Mouse (Mus musculus) heart, embryonic 16.5 days (tissue): Measurements from ENCODE around the gene Pfkp. TPM values are rescaled to one million over a fixed set of nuclear protein-coding genes. Genes with fewer than 3 reads are reported as not detected.

ENCODE experiments used
- ATAC-seq: fragments of 200-750 bp; cut with Nextera tagmentation; replicated peaks from 2 replicates; pipeline ENCODE4 v1.8.0; 2017; ENCODE audit warnings: moderate number of reproducible peaks; ENCODE audit not compliant: insufficient read depth, low FRiP score; ENCODE audit errors: extremely low read depth
- H3K27ac ChIP-seq: fragments of 300-500 bp; sonication (generic); 2 replicates; pipeline ENCODE4 v1.5.1; 2014; ENCODE audit warnings: mild to moderate bottlenecking, low read length, control low read depth, moderate library complexity
- H3K27me3 ChIP-seq: fragments of 300-500 bp; sonication (generic); 2 replicates; pipeline ENCODE4 v1.6.1; 2014; ENCODE audit warnings: low read length, mixed read lengths; ENCODE audit not compliant: control insufficient read depth, insufficient read depth
- H3K36me3 ChIP-seq: fragments of 300-500 bp; sonication (generic); 2 replicates; pipeline ENCODE4 v1.6.1; 2014; ENCODE audit not compliant: control insufficient read depth, insufficient read depth
- H3K4me1 ChIP-seq: fragments of 300-500 bp; sonication (generic); 2 replicates; pipeline ENCODE4 v1.6.1; 2014; ENCODE audit warnings: low read length, mixed read lengths; ENCODE audit not compliant: control insufficient read depth, insufficient read depth
- H3K4me2 ChIP-seq: fragments of 300-500 bp; sonication (generic); 2 replicates; pipeline ENCODE4 v1.6.1; 2014; ENCODE audit warnings: low read depth, mild to moderate bottlenecking, control low read depth, low read length
- H3K4me3 ChIP-seq: fragments of 300-500 bp; sonication (generic); 2 replicates; pipeline ENCODE4 v1.5.1; 2014; ENCODE audit warnings: mild to moderate bottlenecking, control low read depth, low read length
- H3K9ac ChIP-seq: fragments of 300-500 bp; sonication (generic); 2 replicates; pipeline ENCODE4 v1.6.1; 2014; ENCODE audit warnings: low read length, control low read depth
- H3K9me3 ChIP-seq: fragments of 300-500 bp; sonication (generic); replicated peaks from 2 replicates; pipeline ENCODE4 v1.6.1; 2016; ENCODE audit warnings: low read length; ENCODE audit not compliant: control insufficient read depth
- WGBS: fragments of 180-500 bp; shearing (Covaris S2); extraction: QIAGEN DNeasy Blood & Tissue Kit; methylation state at CpG from one replicate; pipeline ENCODE4 v1.1.7; 2014; 5-methylcytosine and 5-hydroxymethylcytosine counted together
- polyA plus RNA-seq: library from polyadenylated mRNA; unstranded; fragments of >200 nt; fragmentation: Nextera tagmentation; extraction: Ambion mirVana; gene quantifications from 2 replicates; pipeline ENCODE4 v1.2.1, GENCODE M21; 2015

The Pfkp gene
- polyA plus RNA-seq, 1 experiment from 2014 or later, result 201 TPM

DNA sequence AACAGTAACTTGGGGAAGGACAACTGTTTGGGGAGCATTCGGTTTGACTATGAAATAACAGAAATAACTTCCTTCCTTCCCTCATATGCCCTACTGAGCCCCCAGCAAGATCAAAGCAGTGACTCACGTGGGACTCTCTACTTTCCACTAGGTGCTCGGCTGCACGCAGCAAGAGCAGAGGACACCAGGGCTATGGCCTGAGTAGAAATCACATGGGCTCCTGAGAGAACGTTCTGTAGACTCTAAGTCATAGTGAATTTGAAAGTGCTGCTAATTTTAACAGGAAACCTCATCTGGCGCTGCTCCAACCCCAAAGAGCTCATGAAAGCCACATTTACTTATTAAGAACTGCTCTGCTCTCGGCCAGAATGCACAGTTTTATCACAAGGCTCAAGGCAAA is 15.1 kb downstream of the Pfkp start:
- peak overlapping the region; percentile 94 for H3K27ac ChIP-seq
- WGBS, result 13% methylated on average over 7 of the region's 7 CpGs
- ATAC-seq, result peak; percentile 77

DNA sequence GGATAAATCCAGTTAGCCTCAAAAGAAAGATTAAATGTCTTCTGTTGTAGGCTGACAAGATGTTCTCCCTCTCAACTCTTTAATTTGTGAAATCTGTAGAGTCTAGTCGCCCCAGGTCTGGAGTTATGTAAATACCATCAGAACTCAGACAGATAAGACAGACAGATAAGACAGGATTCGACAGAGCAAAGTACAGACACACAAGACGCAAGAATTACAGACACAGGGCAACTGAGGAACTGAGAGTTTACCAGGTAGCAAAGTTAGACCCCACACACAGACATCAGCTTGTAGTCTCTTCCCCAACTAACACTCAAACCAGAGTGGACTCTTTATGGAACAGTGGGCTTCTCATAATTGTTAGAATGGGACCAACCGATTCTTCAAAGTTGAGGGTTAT is 15.6 kb downstream of the Pfkp start:
- Histone ChIP-seq H3K27me3 (no peaks in the 10 kb centered on the region), H3K27ac (peak overlapping the region; percentile 94), H3K4me1 (peaks cover 74% of the 10 kb centered on the region), H3K36me3 (no peaks in the 10 kb centered on the region; the same call in 1 of the 2 replicates), H3K9me3 (no peaks in the 10 kb centered on the region), H3K9ac (peak overlapping the region; percentile 50; the same call in 1 of the 2 replicates), H3K4me3 (no peak overlapping the region), H3K4me2 (peak overlapping the region; percentile 25)
- no peak for ATAC-seq
- WGBS, result 44% methylated on average over 4 of the region's 4 CpGs

More for the DNA sequence above, 15.1 kb downstream of the Pfkp start:
- H3K36me3 ChIP-seq, result no peaks in the 10 kb centered on the region; the same call in 1 of the 2 replicates
- peak overlapping the region; percentile 50; the same call in 1 of the 2 replicates for H3K9ac ChIP-seq
- peaks cover 74% of the 10 kb centered on the region for H3K4me1 ChIP-seq
- peak overlapping the region; percentile 25 for H3K4me2 ChIP-seq
- no peaks in the 10 kb centered on the region for H3K27me3 ChIP-seq
- H3K4me3 ChIP-seq, result no peak overlapping the region
- H3K9me3 ChIP-seq, result no peaks in the 10 kb centered on the region

DNA sequence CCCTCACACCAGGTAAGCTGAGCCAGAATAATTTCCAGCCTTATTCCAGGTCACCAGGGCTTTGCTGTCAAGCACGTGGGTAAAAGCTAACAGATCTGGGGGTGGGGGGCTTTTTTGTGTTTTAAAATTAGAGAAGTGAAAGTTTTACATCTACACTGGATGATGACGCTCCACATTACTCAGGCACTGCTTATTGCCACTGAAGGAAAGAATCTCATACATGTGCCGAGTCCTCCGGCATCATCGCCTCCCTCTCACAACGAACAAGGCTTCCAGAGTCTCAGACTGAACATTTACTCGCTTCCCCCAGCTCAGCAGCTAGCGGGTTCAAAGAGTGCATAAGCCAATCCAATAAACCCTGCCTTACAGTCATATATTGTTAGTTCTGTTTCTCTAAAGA is 16.1 kb downstream of the Pfkp start:
- no peak for ATAC-seq
- Histone ChIP-seq H3K27me3 (no peaks in the 10 kb centered on the region), H3K36me3 (no peaks in the 10 kb centered on the region), H3K4me3 (no peak overlapping the region), H3K27ac (peak overlapping the region; percentile 94; the same call in 1 of the 2 replicates), H3K4me1 (peaks cover 70% of the 10 kb centered on the region), H3K9ac (peak overlapping the region; percentile 27), H3K9me3 (no peaks in the 10 kb centered on the region), H3K4me2 (no peak overlapping the region; the same call in 1 of the 2 replicates)
- 32% methylated on average over 8 of the region's 8 CpGs for WGBS

DNA sequence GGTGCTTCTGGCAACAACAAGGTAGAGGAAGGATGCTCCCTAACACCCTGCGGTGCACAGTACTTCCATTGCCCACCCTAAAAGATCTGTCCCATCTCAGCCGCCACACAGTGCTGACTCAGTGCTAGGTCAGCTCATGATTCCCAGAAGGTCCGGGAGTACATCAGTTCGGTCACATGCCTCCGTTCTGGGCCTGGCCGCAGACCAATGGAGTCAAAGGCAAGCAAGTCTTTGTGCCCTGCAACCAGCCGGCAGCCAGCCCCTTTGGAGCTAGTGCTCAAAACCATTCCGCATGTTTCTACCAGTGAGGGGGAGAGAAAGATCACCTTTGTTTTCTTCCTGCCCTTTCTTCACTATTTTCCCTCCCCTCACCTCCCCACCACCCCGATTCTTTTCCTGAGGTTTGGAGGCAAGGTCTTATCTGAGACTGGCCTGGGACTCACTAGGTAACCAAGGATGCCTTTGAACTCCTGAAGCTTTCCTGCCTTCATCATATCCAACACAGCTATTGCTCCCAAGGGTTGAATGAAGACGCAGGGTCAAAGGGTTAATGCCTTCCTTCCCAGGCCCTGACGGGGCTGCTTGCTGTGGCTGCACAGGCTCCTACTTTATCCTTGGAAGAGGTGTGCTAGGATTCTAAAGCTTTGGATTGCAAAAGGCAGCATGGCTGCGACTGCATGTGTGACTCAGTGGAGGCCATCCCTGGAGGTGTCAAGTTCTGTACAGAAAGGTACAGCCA is 16.6 kb downstream of the Pfkp start:
- no peaks in the 10 kb centered on the region for H3K36me3 ChIP-seq
- 76% methylated on average over 12 of the region's 12 CpGs for WGBS
- H3K4me2 ChIP-seq, result no peak overlapping the region; the same call in 1 of the 2 replicates
- no peaks in the 10 kb centered on the region for H3K9me3 ChIP-seq
- peaks cover 67% of the 10 kb centered on the region for H3K4me1 ChIP-seq
- no peaks in the 10 kb centered on the region for H3K27me3 ChIP-seq
- H3K4me3 ChIP-seq, result no peak overlapping the region
- H3K9ac ChIP-seq, result peak overlapping the region; percentile 27
- no peak for ATAC-seq
- H3K27ac ChIP-seq, result no peak overlapping the region

DNA sequence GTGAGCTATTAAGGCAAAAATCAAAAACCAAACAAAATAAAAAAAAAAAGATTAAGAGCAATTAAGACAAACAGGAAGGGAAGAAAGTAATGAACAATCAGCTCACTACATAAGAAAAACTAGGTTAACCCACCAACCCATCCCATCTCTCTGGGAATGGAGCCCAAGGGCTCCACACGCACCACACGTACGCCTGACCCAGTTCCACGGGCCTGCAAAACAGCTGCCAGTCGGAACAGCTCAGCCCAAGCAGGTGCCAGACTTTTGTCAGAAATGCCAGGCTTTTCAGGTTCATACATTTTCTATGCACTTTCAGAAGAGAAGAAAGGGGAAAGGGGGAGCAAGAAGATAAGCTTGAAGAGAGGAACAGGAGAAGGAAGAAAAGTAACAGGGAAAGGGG is 17.9 kb downstream of the Pfkp start:
- no peak for ATAC-seq
- Histone ChIP-seq H3K9me3 (no peaks in the 10 kb centered on the region), H3K9ac (no peak overlapping the region), H3K4me2 (no peak overlapping the region), H3K4me3 (no peak overlapping the region), H3K36me3 (no peaks in the 10 kb centered on the region), H3K27ac (no peak overlapping the region), H3K27me3 (no peaks in the 10 kb centered on the region), H3K4me1 (peaks cover 57% of the 10 kb centered on the region)
- WGBS, result 74% methylated on average over 5 of the region's 5 CpGs

DNA sequence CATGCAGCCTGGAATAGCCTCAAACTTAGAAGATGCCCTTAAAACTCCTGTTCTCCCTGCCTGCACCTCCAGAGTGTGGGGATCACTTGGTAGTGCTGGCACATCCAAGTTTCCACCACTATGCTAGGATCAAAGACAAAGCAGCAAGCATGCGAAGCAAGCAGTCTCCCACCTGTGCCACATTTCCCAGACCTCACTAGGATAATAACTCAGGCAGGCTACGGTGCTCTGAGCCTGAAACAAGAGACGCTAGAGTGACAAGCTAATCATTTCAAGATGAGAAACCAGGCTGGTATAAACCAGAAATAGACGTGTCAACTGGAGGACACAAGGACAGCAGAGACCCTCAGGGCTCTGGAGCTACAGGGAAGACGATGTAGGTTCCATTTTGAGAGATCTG is 18.6 kb downstream of the Pfkp start:
- H3K4me2 ChIP-seq, result no peak overlapping the region; the same call in 1 of the 2 replicates
- no peaks in the 10 kb centered on the region for H3K9me3 ChIP-seq
- H3K9ac ChIP-seq, result peak overlapping the region; percentile 60
- no peaks in the 10 kb centered on the region for H3K36me3 ChIP-seq
- 34% methylated on average over 5 of the region's 5 CpGs for WGBS
- peaks cover 54% of the 10 kb centered on the region for H3K4me1 ChIP-seq
- peak overlapping the region; percentile 72 for H3K27ac ChIP-seq
- no peaks in the 10 kb centered on the region for H3K27me3 ChIP-seq
- no peak overlapping the region for H3K4me3 ChIP-seq
- ATAC-seq, result no peak

DNA sequence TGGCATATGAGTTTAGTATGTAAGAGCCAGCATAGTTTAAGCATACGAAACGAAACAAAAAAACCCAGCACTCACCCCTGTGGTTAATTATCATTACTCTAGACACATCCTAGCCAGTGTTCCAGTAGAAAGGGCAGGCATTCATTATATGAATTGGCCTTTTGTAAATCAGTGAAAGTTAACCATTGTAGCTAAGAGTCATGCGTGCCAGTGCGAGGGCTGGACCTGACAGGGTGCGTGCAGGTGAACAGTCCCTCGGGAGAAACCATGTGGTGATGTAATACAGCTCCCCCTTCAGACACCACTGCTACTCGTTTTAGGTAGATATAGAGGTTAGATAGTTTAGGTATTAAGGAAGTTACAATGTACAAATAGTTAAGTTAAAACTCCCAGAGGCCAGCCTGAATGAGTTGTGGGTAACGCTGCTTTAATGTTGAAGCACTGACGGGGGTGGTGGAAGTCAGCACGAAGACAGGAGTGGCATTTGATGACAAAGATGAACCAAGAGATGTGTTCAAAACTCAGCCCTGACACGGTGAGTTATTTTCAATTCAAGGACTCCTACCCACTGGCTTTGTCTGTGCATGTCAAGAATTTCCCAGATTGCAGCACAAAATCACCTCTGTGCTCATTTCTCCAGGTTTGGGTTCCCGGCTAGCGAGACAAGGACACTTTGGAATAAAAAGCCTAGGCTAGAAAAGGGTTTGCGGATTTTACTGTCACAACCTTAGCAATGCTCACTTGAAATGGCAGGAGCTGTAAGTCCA is 19.4 kb downstream of the Pfkp start:
- Histone ChIP-seq H3K4me1 (peaks cover 52% of the 10 kb centered on the region), H3K9ac (no peak overlapping the region), H3K27ac (no peak overlapping the region), H3K4me3 (no peak overlapping the region), H3K27me3 (no peaks in the 10 kb centered on the region), H3K9me3 (no peaks in the 10 kb centered on the region), H3K4me2 (no peak overlapping the region), H3K36me3 (peaks cover 3% of the 10 kb centered on the region; the same call in 1 of the 2 replicates)
- ATAC-seq, result no peak
- WGBS, result 81% methylated on average over 14 of the region's 14 CpGs

DNA sequence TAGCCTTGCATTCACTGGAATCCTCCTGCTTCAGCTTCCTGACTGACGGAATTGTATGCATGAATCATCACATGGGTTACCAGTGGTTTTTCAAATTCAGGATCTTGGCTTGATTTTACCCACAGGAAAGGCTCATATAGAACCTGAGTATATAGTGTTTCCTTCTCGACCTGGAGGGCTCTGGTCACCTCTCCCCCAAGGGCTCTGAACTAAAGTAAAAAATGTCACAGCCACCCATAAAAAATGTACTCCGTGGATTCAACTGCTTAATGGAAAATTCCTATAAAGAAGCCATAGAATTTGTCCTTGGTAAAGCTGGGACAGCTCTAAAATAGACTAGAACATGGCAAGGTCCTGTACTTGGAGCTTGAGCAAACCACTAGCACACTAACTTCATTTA is 20.3 kb downstream of the Pfkp start:
- H3K4me1 ChIP-seq, result peaks cover 43% of the 10 kb centered on the region
- ATAC-seq, result no peak
- no peak overlapping the region for H3K4me2 ChIP-seq
- H3K36me3 ChIP-seq, result peaks cover 3% of the 10 kb centered on the region; the same call in 1 of the 2 replicates
- H3K4me3 ChIP-seq, result no peak overlapping the region
- H3K9ac ChIP-seq, result no peak overlapping the region
- 86% methylated on average over 3 of the region's 3 CpGs for WGBS
- no peaks in the 10 kb centered on the region for H3K9me3 ChIP-seq
- H3K27ac ChIP-seq, result no peak overlapping the region
- H3K27me3 ChIP-seq, result no peaks in the 10 kb centered on the region

DNA sequence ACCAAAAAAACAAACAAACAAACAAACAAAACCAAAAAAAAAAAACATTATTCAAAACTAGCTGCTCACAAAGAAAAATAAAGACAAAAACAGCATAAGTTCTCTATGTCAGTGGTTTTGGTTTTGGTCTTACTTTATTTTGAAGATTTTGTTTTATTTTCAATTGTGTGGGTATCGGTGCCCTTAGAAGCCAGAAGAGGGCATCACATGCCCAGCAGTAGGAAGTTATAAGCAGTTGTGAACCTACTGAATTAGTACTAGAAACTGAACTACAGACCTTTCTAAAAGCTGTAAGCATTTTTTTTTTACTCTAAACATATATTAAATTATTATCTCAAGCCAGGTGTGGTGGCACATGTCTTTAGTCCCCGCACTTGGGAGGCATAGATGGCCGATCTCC is 21.2 kb downstream of the Pfkp start:
- Histone ChIP-seq H3K4me2 (no peak overlapping the region), H3K4me1 (peaks cover 34% of the 10 kb centered on the region), H3K27me3 (no peaks in the 10 kb centered on the region), H3K36me3 (peaks cover 3% of the 10 kb centered on the region; the same call in 1 of the 2 replicates), H3K27ac (no peak overlapping the region), H3K4me3 (no peak overlapping the region), H3K9ac (no peak overlapping the region), H3K9me3 (no peaks in the 10 kb centered on the region)
- 93% methylated on average over 3 of the region's 3 CpGs for WGBS
- ATAC-seq, result no peak
